26 mouse cellular contexts compared by ENCODE assay signal in the genomic region with DNA sequence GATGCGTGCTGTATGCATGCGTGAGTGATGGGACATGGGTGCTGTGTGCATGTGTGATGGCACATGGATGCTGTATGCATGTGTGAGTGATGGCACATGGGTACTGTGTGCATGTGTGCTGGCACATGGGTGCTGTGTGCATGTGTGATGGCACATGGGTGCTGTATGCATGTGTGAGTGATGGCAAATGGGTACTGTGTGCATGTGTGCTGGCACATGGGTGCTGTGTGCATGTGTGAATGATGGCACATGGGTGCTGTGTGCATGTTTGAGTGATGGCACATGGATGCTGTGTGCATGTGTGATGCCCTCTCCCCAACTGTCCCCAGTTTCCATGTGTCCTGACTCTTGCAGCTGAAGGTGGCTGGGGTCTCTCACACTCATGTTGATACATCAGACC.
"Had no signal": no experiment of that assay in that cellular context is flagged by ENCODE, and none has a peak within 500 bp of the region (broad histone marks: within the 10 kb centered on the region; RNA-seq: fewer than 3 reads in every experiment).

No protein-coding gene starts in this region.

- H3K9ac ChIP-seq: heart, embryonic 12.5 days; hindbrain, embryonic 12.5 days; hindbrain, embryonic 14.5 days; intestine, embryonic 15.5 days had no signal

- ATAC-seq: hindbrain, embryonic 16.5 days; inflammation-experienced regulatory T-cells, adult 6 months; intestine, embryonic 15.5 days; intestine, postnatal 0 days had no signal

- H3K4me2 ChIP-seq: heart, embryonic 12.5 days; hindbrain, embryonic 12.5 days; hindbrain, embryonic 14.5 days; intestine, embryonic 15.5 days; limb, embryonic 12.5 days; liver, embryonic 11.5 days had no signal

- H3K4me3 ChIP-seq: gastrocnemius, adult 2 months; heart, embryonic 10.5 days; heart, embryonic 12.5 days; hindbrain, embryonic 10.5 days; hindbrain, embryonic 12.5 days; intestine, embryonic 15.5 days; layer of hippocampus, adult 2 months; left cerebral cortex, adult 2 months; limb, embryonic 10.5 days; limb, embryonic 12.5 days had no signal

- H3K27ac ChIP-seq: gastrocnemius, adult 2 months; heart, embryonic 10.5 days; hindbrain, embryonic 10.5 days; hindbrain, embryonic 12.5 days; hindbrain, embryonic 14.5 days; intestine, embryonic 15.5 days; left cerebral cortex, adult 2 months; limb, embryonic 10.5 days; limb, embryonic 12.5 days had no signal

- H3K9me3 ChIP-seq: heart, embryonic 10.5 days; heart, embryonic 12.5 days; hindbrain, embryonic 10.5 days; hindbrain, embryonic 12.5 days; intestine, embryonic 15.5 days; limb, embryonic 10.5 days; limb, embryonic 12.5 days had no signal

- DNase-seq: gastrocnemius, adult 2 months; gastrocnemius, postnatal 10 days; gastrocnemius, postnatal 25 days; heart, adult 18-20 months; heart, postnatal 10 days; heart, postnatal 4 days; kidney, adult 18-20 months; kidney, adult 8-10 months; kidney, postnatal 10 days; kidney, postnatal 25 days; kidney, postnatal 4 days; liver had no signal

- H3K27me3 ChIP-seq: heart, embryonic 12.5 days; hindbrain, embryonic 12.5 days; intestine, embryonic 15.5 days; limb, embryonic 12.5 days had no signal
